Mouse (Mus musculus) limb, embryonic 15.5 days (tissue): ENCODE measurements at regions not wholly inside any gene's neighbourhood (a gene's known extent, or its start where the extent isn't known, plus 50 kb on each side); places are given as distances from the start of the nearest gene placed in this dataset.

ENCODE experiments used
- ATAC-seq: fragments of 200-750 bp; cut with Nextera tagmentation; 2 replicates; pipeline ENCODE4 v1.8.0; 2017; ENCODE audit warnings: low read depth, moderate TSS enrichment; ENCODE audit not compliant: insufficient number of reproducible peaks, low FRiP score, low TSS enrichment
- H3K27ac ChIP-seq: fragments of 300-500 bp; sonication (generic); 2 replicates; pipeline ENCODE4 v1.5.1; 2015; ENCODE audit warnings: moderate library complexity, mild to moderate bottlenecking, inconsistent platforms
- H3K27me3 ChIP-seq: fragments of 300-500 bp; sonication (generic); 2 replicates; pipeline ENCODE4 v1.6.1; 2015; ENCODE audit warnings: inconsistent platforms
- H3K36me3 ChIP-seq: fragments of 300-500 bp; sonication (generic); 2 replicates; pipeline ENCODE4 v1.6.1; 2015; ENCODE audit warnings: inconsistent platforms
- H3K4me1 ChIP-seq: fragments of 300-500 bp; sonication (generic); 2 replicates; pipeline ENCODE4 v1.6.1; 2015; ENCODE audit warnings: inconsistent platforms
- H3K4me2 ChIP-seq: fragments of 300-500 bp; sonication (generic); 2 replicates; pipeline ENCODE4 v1.6.1; 2015; ENCODE audit warnings: mild to moderate bottlenecking, inconsistent platforms
- H3K4me3 ChIP-seq: fragments of 300-500 bp; sonication (generic); 2 replicates; pipeline ENCODE4 v1.5.1; 2015; ENCODE audit warnings: mild to moderate bottlenecking, inconsistent platforms
- H3K9ac ChIP-seq: fragments of 300-500 bp; sonication (generic); 2 replicates; pipeline ENCODE4 v1.6.1; 2015; ENCODE audit warnings: inconsistent platforms
- H3K9me3 ChIP-seq: fragments of 300-500 bp; sonication (generic); 2 replicates; pipeline ENCODE4 v1.6.1; 2016; ENCODE audit warnings: inconsistent platforms
- WGBS: fragments of 180-500 bp; shearing (Covaris S2); methylation state at CpG from one replicate; pipeline ENCODE4 v1.1.7; 2015; 5-methylcytosine and 5-hydroxymethylcytosine counted together

- no peaks in the 10 kb centered on the region for H3K4me1 ChIP-seq
- 35% methylated on average over 4 of the region's 4 CpGs for WGBS
- no peaks in the 10 kb centered on the region for H3K27me3 ChIP-seq
- no peak overlapping the region for H3K4me2 ChIP-seq
- no peaks in the 10 kb centered on the region for H3K36me3 ChIP-seq
- no peaks in the 10 kb centered on the region for H3K9me3 ChIP-seq
- ATAC-seq: no peak
- H3K27ac ChIP-seq: no peak overlapping the region
- H3K4me3 ChIP-seq: no peak overlapping the region
- H3K9ac ChIP-seq: no peak overlapping the region
These were observed 136.7 kb upstream of the Zeb2 start for GRCm38 (mm10) chr2:45253936-45254335.

DNA sequence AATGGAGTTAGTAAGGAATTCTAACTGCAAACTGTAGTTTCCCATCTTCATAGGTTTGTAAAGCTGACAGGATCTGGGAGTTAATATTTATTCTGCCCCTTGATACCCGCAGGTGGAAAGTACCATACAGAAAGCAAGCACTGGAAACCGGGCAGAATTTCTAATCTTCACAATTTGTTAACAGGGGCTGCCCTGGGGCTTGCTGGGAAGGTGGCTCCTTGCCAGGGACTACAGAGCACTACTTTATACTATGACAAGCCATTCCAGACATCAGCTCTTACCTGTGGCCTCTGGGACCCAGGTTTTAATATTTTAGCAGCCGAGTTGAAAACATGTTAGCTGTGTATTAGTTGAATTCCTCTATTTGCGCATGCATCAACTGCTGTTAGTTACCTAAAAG, 135.1 kb upstream of the Zeb2 start:
- WGBS: 45% methylated on average over 4 of the region's 4 CpGs
- H3K9me3 ChIP-seq: no peaks in the 10 kb centered on the region
- no peaks in the 10 kb centered on the region for H3K4me1 ChIP-seq
- H3K36me3 ChIP-seq: no peaks in the 10 kb centered on the region
- no peak overlapping the region for H3K9ac ChIP-seq
- H3K27ac ChIP-seq: no peak overlapping the region
- no peak for ATAC-seq
- H3K27me3 ChIP-seq: no peaks in the 10 kb centered on the region
- H3K4me2 ChIP-seq: no peak overlapping the region
- no peak overlapping the region for H3K4me3 ChIP-seq

GRCm38 (mm10) chr2:45249658-45250057, 132.5 kb upstream of the Zeb2 start:
- 81% methylated on average over 1 of the region's 1 CpGs for WGBS

GRCm38 (mm10) chr2:45246061-45246945, 129.1 kb upstream of the Zeb2 start:
- Histone ChIP-seq H3K36me3 (no peaks in the 10 kb centered on the region), H3K27me3 (no peaks in the 10 kb centered on the region), H3K9me3 (no peaks in the 10 kb centered on the region), H3K4me3 (no peak overlapping the region), H3K4me2 (no peak overlapping the region), H3K9ac (no peak overlapping the region), H3K4me1 (no peaks in the 10 kb centered on the region), H3K27ac (no peak overlapping the region)
- ATAC-seq: no peak
- 73% methylated on average over 10 of the region's 10 CpGs for WGBS

More at GRCm38 (mm10) chr2:45249658-45250057, 132.5 kb upstream of the Zeb2 start:
- Histone ChIP-seq H3K36me3 (no peaks in the 10 kb centered on the region), H3K4me3 (no peak overlapping the region), H3K27ac (no peak overlapping the region), H3K27me3 (no peaks in the 10 kb centered on the region), H3K9me3 (no peaks in the 10 kb centered on the region), H3K9ac (no peak overlapping the region), H3K4me1 (no peaks in the 10 kb centered on the region), H3K4me2 (no peak overlapping the region)
- ATAC-seq: no peak

DNA sequence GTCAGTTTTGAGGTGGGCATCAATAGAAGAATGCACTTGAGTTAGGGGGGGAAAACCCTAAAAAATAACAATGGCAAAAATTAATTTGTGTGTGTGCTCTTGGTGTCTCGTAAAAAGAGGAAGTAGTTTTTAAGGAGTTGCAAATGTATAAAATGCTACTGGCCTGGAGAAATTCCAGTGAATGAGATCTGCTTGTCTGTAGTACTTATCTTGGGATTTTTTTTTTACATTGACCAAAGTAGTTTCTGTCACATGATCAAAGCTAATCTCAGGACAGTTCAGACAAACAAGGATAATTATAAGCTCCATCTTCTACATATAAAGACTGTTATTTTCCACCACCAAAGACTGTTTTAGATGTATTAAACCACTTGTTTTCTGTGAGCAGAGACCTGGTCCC, 128.3 kb upstream of the Zeb2 start:
- H3K4me3 ChIP-seq: no peak overlapping the region
- no peak for ATAC-seq
- H3K9me3 ChIP-seq: no peaks in the 10 kb centered on the region
- H3K27me3 ChIP-seq: no peaks in the 10 kb centered on the region
- whole genome bisulfite sequencing: 71% methylated on average over 1 of the region's 1 CpGs
- no peaks in the 10 kb centered on the region for H3K36me3 ChIP-seq
- no peak overlapping the region for H3K27ac ChIP-seq
- H3K9ac ChIP-seq: no peak overlapping the region
- H3K4me2 ChIP-seq: no peak overlapping the region
- no peaks in the 10 kb centered on the region for H3K4me1 ChIP-seq

GRCm38 (mm10) chr2:45244491-45244890, 127.3 kb upstream of the Zeb2 start:
- H3K9me3 ChIP-seq: no peaks in the 10 kb centered on the region
- no peak overlapping the region for H3K27ac ChIP-seq
- WGBS: 77% methylated on average over 14 of the region's 14 CpGs
- no peaks in the 10 kb centered on the region for H3K36me3 ChIP-seq
- no peak overlapping the region for H3K4me2 ChIP-seq
- no peaks in the 10 kb centered on the region for H3K4me1 ChIP-seq
- no peak overlapping the region for H3K4me3 ChIP-seq
- no peak for ATAC-seq
- H3K9ac ChIP-seq: no peak overlapping the region
- no peaks in the 10 kb centered on the region for H3K27me3 ChIP-seq

- no peak overlapping the region for H3K27ac ChIP-seq
- ATAC-seq: no peak
- no peaks in the 10 kb centered on the region for H3K36me3 ChIP-seq
- H3K4me2 ChIP-seq: no peak overlapping the region
- H3K4me1 ChIP-seq: 0 out of 2 replicates have a peak, but pooled peaks cover 2% of the 10 kb centered on the region
- no peak overlapping the region for H3K9ac ChIP-seq
- no peak overlapping the region for H3K4me3 ChIP-seq
- H3K27me3 ChIP-seq: no peaks in the 10 kb centered on the region
- 62% methylated on average over 16 of the region's 16 CpGs for WGBS
- H3K9me3 ChIP-seq: no peaks in the 10 kb centered on the region
These were observed 122.5 kb upstream of the Zeb2 start for GRCm38 (mm10) chr2:45239501-45240292.

DNA sequence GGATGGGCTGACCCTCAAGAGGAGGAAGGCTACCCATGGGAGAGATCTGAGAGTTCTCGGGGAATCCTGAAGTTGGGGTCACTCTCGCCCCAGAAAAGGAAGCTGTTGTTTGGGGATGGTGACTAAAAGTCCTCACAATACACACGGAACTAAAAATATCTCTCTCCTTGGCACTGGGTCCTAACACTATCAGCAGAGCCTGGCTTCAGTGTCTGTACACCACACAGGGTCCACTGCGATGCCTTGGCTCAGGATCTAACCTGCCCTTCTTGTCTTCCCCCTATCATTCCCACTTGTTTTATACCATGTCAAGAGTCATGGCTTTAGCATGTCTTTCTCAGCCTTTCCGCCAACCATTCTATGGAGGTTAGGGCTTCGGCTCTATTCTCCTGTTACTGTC, 121.8 kb upstream of the Zeb2 start:
- 87% methylated on average over 6 of the region's 6 CpGs for WGBS
- Histone ChIP-seq H3K27me3 (no peaks in the 10 kb centered on the region), H3K4me1 (0 out of 2 replicates have a peak, but pooled peaks cover 2% of the 10 kb centered on the region), H3K9ac (no peak overlapping the region), H3K27ac (no peak overlapping the region), H3K4me2 (no peak overlapping the region), H3K36me3 (no peaks in the 10 kb centered on the region), H3K9me3 (no peaks in the 10 kb centered on the region), H3K4me3 (no peak overlapping the region)
- no peak for ATAC-seq

- Histone ChIP-seq H3K4me1 (0 out of 2 replicates have a peak, but pooled peaks cover 2% of the 10 kb centered on the region), H3K27me3 (no peaks in the 10 kb centered on the region), H3K4me2 (no peak overlapping the region), H3K9me3 (no peaks in the 10 kb centered on the region), H3K4me3 (no peak overlapping the region), H3K9ac (no peak overlapping the region), H3K27ac (no peak overlapping the region), H3K36me3 (no peaks in the 10 kb centered on the region)
- ATAC-seq: no peak
- 89% methylated on average over 13 of the region's 13 CpGs for WGBS
These were observed 119.0 kb upstream of the Zeb2 start for GRCm38 (mm10) chr2:45236168-45236700.

GRCm38 (mm10) chr2:45234148-45234547, 117.0 kb upstream of the Zeb2 start:
- Histone ChIP-seq H3K4me3 (no peak overlapping the region), H3K36me3 (no peaks in the 10 kb centered on the region), H3K4me2 (no peak overlapping the region), H3K27me3 (peaks cover 7% of the 10 kb centered on the region; the same call in 1 of the 2 replicates), H3K9me3 (no peaks in the 10 kb centered on the region), H3K9ac (no peak overlapping the region), H3K4me1 (0 out of 2 replicates have a peak, but pooled peaks cover 2% of the 10 kb centered on the region), H3K27ac (no peak overlapping the region)
- ATAC-seq: no peak
- WGBS: 92% methylated on average over 1 of the region's 1 CpGs

DNA sequence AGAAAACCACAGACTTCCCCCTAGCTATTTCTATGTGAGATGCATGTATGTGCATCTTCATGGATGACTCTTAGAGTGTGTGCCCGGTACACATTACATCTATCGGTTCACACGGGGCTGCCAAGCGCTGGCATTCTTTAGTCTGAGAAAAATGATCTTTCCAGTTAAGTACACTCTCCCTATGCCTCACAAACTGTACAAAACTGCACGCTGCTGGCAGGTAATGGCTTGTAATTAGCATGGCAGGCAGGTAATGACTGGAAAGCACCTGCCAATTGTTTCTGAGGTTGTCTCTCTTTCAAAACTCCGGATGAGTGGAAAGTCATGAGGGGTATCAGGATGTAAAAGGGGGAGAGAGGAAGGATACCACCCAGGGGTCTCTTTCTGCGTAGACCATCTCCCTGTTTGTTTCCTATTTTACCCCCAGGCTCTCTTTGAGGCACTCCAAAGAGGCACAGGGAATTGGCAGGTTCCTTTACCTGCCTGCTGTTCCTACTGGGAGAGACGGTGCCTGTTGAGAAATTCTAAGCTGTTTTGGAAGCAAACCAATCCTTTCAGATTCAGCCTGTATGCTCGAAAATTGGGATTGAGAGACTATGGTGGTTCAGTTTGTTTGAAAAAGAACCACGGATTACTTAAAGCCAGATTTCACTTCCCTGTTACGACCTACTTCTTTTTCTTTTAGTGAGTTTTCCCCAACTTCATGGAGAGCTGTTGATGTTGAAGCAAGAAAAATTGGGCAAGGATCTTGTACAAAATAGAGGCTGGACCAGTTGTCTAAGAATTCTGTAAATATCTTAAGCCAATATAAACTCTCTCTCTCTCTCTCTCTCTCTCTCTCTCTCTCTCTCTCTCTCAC, 113.4 kb upstream of the Zeb2 start:
- Histone ChIP-seq H3K4me3 (no peak overlapping the region), H3K36me3 (no peaks in the 10 kb centered on the region), H3K4me1 (0 out of 2 replicates have a peak, but pooled peaks cover 6% of the 10 kb centered on the region), H3K27ac (no peak overlapping the region), H3K4me2 (no peak overlapping the region), H3K9ac (no peak overlapping the region), H3K9me3 (no peaks in the 10 kb centered on the region), H3K27me3 (peaks cover 7% of the 10 kb centered on the region; the same call in 1 of the 2 replicates)
- no peak for ATAC-seq
- 60% methylated on average over 11 of the region's 11 CpGs for WGBS
